Mouse (Mus musculus): ENCODE results near the gene Tulp2.
"Not testable (repeated sequence)": the region's sequence is repeated elsewhere in the genome, so short reads cannot be mapped to it uniquely, and the experiment has no call there.

Gene Tulp2

GRCm38 (mm10) chr7:45460377-45460776 lies 21.3 kb upstream of the Tulp2 start:
- peak; percentile 36 to 56 for DNase-seq

DNA sequence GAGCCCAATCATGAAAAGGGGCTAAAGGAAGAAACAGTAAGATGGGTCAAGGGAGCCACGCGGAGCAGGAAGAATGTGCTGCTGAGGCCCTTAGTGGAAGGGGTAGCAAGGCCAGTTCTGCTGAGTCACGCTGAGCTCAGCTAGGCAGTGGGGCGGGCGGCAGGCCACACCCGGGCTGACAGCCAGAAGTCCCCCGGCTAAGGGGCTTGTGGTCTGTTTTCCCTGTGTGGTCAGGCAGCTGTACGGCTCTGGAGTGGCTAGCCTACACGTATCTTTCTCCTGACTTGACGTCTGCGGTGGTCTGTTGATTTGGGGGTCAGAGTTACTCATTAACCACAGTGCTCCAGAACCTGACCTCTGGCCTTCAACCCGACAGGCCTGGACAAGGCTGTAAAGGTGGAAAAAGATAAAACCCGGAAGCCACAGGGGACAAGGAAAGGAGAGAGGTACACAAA lies 20.8 kb upstream of the Tulp2 start:
- DNase-seq = peak; percentile 74 to 80

- peak in 1 of 2 experiments; percentile 35 for DNase-seq
Observed at GRCm38 (mm10) chr7:45461326-45461725, 20.4 kb upstream of the Tulp2 start.

GRCm38 (mm10) chr7:45461781-45462180 lies 19.9 kb upstream of the Tulp2 start:
- DNase-seq = no peak

GRCm38 (mm10) chr7:45462325-45462724 lies 19.4 kb upstream of the Tulp2 start:
- DNase-seq = no peak

DNA sequence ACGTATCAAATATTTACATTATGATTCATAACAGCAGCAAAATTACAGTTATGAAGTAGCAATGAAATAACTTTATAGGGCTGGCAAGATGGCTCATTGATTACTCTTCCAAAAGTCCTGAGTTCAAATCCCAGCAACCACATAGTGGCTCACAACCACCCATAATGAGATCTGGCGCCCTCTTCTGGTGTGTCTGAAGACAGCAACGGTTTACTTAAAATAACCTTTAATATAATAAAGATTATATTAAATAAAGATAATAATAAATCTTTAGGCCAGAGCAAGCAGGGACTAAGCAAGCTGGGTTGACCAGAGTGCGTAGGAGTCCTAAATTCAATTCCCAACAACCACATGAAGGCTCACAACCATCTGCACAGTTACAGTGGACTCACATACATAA lies 18.8 kb upstream of the Tulp2 start:
- DNase-seq = not testable (repeated sequence)

DNA sequence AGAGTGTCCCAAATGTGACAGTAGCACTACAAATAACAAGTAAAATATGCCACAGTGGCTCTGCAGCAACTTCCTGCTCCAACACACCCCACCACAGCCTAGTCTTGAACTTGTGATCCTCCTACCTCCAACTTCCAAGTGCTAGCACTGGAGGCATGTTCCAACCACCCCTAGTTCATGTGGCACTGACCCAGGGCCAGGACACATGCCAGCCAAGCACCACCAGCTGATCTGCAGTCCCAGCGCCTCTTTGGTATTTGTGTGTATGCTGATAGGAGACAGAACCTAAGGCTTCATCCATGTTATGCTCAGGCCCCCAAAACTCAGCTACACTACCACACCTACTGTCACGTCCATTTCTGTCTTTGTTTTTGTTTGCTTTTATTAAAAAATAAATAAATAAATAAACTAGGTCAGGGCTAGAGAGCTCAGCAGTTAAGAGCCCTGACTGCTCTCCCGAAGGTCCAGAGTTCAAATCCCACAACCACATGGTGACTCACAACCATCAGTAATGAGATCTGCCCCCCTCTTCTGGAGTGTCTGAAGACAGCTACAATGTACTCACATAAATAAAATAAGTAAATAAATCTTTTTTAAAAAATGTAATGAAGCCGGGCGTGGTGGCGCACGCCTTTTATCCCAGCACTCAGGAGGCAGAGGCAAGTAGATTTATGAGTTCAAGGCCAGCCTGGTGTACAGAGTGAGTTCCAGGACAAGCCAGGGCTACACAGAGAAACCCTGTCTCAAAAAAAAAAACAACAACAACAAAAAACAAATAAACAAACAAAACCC lies 17.5 kb upstream of the Tulp2 start:
- DNase-seq = peak in 1 of 2 experiments; percentile 49

DNA sequence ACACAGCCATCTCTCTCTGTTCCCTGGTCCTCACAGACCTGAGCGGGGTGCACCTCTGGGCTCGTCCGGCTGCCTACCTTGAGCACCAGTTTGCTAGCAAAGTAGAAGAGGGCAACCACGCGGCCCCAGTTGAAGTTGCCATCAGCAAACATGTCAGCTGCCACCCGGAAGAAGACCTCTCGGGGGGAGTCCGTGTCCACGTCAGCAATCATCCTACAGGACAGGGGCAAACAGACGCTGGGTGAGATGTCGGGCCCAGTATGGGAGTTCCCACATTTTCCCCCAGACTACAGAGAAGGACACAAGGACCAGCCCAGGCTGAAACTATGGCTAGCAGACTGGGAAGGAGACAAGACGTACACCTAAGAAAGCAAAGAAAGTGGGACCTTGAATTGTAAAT lies 16.6 kb upstream of the Tulp2 start:
- DNase-seq = no peak

- peak in 1 of 2 experiments; percentile 48 for DNase-seq
Observed at GRCm38 (mm10) chr7:45465549-45465948, 16.1 kb upstream of the Tulp2 start.

DNA sequence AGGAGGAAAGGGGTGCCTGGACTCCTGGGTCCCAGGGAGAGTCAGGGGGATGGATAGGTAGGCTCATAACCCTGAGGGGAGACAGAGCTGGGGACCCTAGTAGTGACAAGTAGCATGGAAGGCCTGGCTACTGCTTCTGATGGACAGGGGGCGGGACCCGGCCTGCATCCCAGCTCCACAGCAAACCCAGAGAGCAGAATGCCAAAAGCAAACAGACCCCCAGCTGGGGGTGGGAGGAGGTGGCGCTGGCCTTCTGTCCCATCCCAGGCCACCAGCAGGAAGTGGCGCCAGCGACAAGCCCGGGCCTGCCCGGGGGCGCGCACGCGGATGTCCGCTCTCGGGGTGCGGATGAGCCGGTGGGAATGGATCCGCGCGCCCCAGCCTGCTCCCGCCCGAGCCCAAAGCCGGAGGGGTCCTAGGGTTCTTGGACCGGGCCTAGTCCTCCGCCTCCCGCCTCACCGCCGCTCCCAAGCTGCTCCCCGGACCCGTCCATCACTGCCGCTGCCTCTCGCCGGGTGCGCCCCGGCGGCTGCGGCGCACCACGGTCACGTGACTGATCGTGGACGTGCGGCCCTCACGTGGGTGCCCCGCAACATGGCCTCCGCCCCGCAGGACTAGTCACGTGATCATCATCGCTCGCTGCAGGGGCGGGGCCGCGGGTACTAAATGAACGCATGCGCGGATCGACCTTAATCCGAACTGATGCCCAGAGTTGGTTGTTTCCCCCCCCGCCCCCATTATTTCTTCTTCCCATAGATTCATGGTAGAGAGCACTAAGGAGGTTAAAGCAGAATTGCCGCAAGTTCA lies 15.2 kb upstream of the Tulp2 start, which contains the start of gene Bax:
TSS of gene Bax (minus strand) at position 616 of the 807 bp plus-strand sequence.
- peak; percentile 99 for DNase-seq

- DNase-seq = no peak
Observed at GRCm38 (mm10) chr7:45467090-45467670, 14.5 kb upstream of the Tulp2 start.

DNA sequence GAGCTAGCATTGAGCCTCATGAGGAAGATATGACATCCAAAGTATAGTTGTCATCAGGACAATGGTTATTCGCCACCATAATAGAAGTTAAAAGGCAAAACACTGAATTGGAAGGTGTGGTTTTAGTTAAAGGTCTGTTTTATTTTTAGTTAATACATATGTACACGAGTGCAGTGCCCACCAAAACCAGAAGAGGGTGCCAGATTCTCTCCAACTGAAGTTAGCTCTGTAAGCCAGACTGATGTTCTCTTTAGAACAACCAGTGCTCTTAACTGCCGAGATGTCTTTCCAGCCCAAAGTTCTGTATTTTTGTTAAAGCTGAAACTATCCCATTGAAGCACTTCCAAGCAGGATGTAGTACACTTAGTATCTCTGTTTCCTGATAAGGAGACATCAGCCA lies 10.8 kb upstream of the Tulp2 start:
- peak; percentile 83 to 87 for DNase-seq

DNA sequence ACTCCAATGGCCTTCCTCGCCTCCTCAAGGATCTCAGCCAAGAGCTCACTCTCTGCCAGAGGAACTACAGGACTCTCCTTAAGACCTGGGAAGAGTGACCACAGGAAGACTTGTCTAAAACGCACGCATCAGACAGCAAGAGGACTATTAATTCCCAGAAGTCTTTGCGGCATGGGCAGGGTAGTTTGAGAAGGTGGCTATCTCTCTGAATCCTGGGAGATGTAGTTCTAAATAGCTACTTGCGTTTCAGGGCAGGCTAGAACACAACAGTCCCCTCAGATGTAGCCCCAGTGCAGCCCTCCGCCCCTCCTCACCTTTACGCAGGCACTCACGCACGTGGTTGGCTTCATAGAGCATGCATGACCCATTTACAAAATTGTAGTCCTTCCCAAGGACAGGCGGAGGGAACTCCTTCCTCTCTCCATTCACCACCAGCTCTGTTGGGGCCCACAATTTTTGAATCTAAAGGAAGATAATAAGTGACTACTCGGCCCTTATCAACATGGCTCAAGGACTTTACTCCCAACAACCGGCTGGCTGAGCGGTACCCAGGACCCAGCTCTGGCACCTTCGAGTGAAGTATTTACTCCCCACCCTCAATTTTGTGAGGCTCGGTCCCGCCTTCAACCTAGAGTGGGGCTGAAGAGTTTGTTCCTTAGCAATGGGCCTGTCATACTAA lies 6.2 kb upstream of the Tulp2 start:
- peak in 1 of 2 experiments; percentile 52 for DNase-seq

DNA sequence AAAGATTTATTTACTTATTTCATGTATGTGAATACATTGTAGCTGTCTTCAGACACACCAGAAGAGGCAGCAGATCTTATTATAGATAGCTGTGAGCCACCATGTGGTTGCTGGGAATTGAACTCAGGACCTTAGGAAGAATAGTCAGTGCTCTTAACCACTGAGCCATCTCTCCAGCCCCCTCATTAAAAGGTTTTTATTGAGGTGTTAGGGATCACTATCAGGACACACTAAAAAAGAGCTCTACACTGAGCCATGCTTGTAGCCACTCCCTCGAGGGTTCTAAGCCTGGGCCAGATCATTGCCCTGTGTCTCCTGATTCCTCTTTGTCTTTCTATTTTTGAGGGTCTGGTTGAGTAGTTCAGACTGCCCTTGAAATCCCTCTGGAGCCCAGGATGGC lies 5.2 kb upstream of the Tulp2 start:
- no peak for DNase-seq

DNA sequence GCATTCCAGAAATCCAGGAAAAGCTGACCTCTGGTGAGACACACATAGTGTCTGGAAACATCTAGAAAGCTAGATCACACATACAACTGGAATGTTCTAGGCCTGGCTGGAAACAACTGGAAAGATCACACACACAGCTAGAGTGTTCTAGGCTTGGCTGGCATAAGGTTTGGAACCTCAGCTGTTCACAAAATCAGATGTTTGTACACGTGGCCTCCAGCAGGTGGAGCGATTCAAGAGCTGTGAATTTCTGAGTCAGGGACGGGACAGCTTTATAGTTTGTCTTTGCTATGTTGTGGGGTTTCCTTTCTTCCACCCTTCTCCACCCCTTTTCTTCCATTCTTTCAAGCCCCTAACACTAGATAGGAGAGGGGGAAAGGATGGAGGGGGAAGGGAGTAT lies 4.7 kb upstream of the Tulp2 start:
- DNase-seq = peak; percentile 80 to 81

GRCm38 (mm10) chr7:45478774-45479173 lies 2.9 kb upstream of the Tulp2 start:
- DNase-seq = no peak

- not testable (repeated sequence) for DNase-seq
Observed at GRCm38 (mm10) chr7:45480310-45480709, 1.4 kb upstream of the Tulp2 start.

GRCm38 (mm10) chr7:45482166-45482565 lies 489 bp downstream of the Tulp2 start:
- DNase-seq = no peak

DNA sequence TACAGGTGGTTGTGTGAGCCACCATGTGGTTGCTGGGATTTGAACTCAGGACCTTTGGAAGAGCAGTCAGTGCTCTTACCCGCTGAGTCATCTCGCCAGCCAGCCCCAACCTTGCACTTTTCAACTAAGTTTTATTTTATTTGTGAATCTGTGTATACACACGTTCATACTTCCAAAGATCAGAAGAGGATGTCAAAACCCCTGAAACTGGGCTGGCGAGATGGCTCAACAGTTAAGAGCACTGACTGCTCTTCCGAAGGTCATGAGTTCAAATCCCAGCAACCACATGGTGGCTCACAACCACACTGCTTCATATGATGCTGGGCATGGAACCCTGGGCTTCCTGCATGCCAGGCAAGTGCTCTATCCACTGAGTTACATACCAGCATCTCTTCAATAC lies 3.3 kb downstream of the Tulp2 start:
- not testable (repeated sequence) for DNase-seq

DNA sequence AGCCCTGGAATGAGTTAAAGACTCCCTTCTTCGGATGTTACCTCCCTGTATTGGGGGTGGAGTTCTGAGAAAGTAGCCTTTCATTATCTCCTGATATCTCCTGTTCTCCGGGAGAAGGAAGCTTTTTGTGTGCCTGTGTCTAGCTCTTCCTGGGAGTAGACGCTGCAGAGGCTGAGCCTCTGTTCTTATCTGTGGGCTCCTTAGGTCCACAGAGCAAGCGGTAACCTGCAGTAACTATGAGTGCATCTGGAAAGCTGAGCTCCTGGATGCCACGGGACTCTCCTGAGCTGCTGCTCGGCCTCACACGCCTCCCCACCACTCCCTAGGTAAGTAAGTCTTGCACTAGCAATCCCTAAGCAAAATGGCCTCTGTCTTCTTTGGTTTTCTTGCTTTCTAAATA lies 4.5 kb downstream of the Tulp2 start:
- DNase-seq = no peak

- DNase-seq = no peak
Observed at GRCm38 (mm10) chr7:45486761-45487415, 5.2 kb downstream of the Tulp2 start, which contains the start of gene Gm45808. Gene Gm45808, minus strand, starts transcription at chr7:45486811.

DNA sequence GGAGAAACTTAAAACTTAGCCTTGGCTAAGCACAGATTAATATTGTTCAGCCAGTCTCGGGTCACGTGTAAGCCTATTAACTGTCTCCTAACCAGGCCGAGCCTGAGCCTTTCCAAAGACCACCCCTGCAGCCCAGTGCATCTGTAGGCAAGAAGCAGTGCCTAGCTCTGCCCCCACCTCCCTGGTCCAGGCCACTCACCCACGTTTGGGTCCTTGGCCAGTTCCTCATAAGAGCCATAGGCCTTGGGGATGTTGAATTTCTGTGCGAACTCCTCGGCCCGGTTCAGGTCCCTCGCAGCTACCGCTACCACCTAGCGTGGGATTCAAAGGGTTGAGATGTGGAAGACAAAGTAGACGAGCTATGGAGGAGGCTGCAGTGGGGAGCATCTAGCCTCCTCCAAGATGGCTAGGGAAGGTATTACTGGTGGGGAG lies 6.2 kb downstream of the Tulp2 start:
- DNase-seq = no peak

All from cerebellum, postnatal 10 days (tissue).